Mouse (Mus musculus) kidney, adult 9 months (tissue): Measurements from ENCODE around the gene Mtif3.
A peak's percentile ranks its signal among the peaks of the same experiment; 100 is the strongest.
"Not testable (repeated sequence)": the region's sequence is repeated elsewhere in the genome, so short reads cannot be mapped to it uniquely, and the experiment has no call there.

Source experiments
- DNase-seq: peaks from one replicate; pipeline ENCODE4 v3.0.0; 2022

Gene Mtif3

GRCm38 (mm10) chr5:146948508-146949088 is 15.0 kb downstream of the Mtif3 start, which contains the start of gene Gtf3a:
Gtf3a (plus strand) TSS chr5:146948657.
- peak; percentile 77 for DNase-seq

- no peak for DNase-seq
These were observed 15.5 kb downstream of the Mtif3 start for GRCm38 (mm10) chr5:146948041-146948507.

- DNase-seq, result no peak
These were observed 16.1 kb downstream of the Mtif3 start for GRCm38 (mm10) chr5:146947497-146947896.

- no peak for DNase-seq
These were observed 16.9 kb downstream of the Mtif3 start for GRCm38 (mm10) chr5:146946682-146947081.

- no peak for DNase-seq
These were observed 19.0 kb downstream of the Mtif3 start for GRCm38 (mm10) chr5:146944568-146944967.

- DNase-seq, result no peak
These were observed 20.6 kb downstream of the Mtif3 start for GRCm38 (mm10) chr5:146942965-146943364.

- DNase-seq, result not testable (repeated sequence)
These were observed 21.7 kb downstream of the Mtif3 start for GRCm38 (mm10) chr5:146941939-146942338.

- DNase-seq, result peak; percentile 57
These were observed 23.4 kb downstream of the Mtif3 start for GRCm38 (mm10) chr5:146940219-146940618.

- no peak for DNase-seq
These were observed 24.3 kb downstream of the Mtif3 start for GRCm38 (mm10) chr5:146939109-146939796.

- DNase-seq, result no peak
These were observed 25.8 kb downstream of the Mtif3 start for GRCm38 (mm10) chr5:146937541-146938503.

GRCm38 (mm10) chr5:146933466-146933865 is 30.1 kb downstream of the Mtif3 start:
- no peak for DNase-seq

- no peak for DNase-seq
These were observed 31.6 kb downstream of the Mtif3 start for GRCm38 (mm10) chr5:146931904-146932553.

GRCm38 (mm10) chr5:146931422-146931821 is 32.2 kb downstream of the Mtif3 start:
- DNase-seq, result no peak

- DNase-seq, result no peak
These were observed 36.9 kb downstream of the Mtif3 start for GRCm38 (mm10) chr5:146926673-146927072.

- no peak for DNase-seq
These were observed 40.1 kb downstream of the Mtif3 start for GRCm38 (mm10) chr5:146923547-146923946.

GRCm38 (mm10) chr5:146921224-146921623 is 42.4 kb downstream of the Mtif3 start:
- DNase-seq, result no peak

- DNase-seq, result no peak
These were observed 43.1 kb downstream of the Mtif3 start for GRCm38 (mm10) chr5:146920314-146921161.

GRCm38 (mm10) chr5:146919874-146920273 is 43.7 kb downstream of the Mtif3 start:
- DNase-seq, result no peak

GRCm38 (mm10) chr5:146917357-146917756 is 46.2 kb downstream of the Mtif3 start:
- not testable (repeated sequence) for DNase-seq

GRCm38 (mm10) chr5:146916806-146917205 is 46.8 kb downstream of the Mtif3 start:
- no peak for DNase-seq

- DNase-seq, result no peak
These were observed 47.3 kb downstream of the Mtif3 start for GRCm38 (mm10) chr5:146916273-146916672.
